Mouse (Mus musculus): ENCODE results near the gene Npas2.

DNA sequence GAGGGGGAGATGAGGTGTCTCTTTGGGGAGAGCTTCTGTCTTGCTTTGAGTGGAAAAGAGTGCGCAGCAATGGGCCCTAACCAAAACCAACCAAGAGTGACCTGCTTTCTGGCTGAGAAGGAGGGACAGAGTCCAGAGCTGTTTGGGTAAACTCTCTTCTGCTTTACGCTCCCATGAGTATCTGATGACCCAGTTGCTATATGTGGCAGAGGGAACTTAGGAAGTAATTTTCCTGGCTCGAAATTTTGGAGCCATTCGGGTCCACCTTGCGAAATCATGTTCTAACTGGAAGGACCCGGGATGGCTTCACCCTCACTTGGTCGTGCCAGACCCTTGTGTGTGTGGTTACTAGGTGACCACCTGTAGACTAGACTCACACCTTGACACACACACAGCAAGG is 108.7 kb downstream of the Npas2 start:
- TF ChIP-seq CTCF (IDR thresholded peaks at IDR 0.05; ENCODE audit: low read depth) (no peak), EP300 (IDR thresholded peaks at IDR 0.05; ENCODE audit: low read depth) (no peak)
